Mouse (Mus musculus): ENCODE data around the gene Cep295.
A peak's percentile ranks its signal among the peaks of the same experiment; 100 is the strongest.

DNA sequence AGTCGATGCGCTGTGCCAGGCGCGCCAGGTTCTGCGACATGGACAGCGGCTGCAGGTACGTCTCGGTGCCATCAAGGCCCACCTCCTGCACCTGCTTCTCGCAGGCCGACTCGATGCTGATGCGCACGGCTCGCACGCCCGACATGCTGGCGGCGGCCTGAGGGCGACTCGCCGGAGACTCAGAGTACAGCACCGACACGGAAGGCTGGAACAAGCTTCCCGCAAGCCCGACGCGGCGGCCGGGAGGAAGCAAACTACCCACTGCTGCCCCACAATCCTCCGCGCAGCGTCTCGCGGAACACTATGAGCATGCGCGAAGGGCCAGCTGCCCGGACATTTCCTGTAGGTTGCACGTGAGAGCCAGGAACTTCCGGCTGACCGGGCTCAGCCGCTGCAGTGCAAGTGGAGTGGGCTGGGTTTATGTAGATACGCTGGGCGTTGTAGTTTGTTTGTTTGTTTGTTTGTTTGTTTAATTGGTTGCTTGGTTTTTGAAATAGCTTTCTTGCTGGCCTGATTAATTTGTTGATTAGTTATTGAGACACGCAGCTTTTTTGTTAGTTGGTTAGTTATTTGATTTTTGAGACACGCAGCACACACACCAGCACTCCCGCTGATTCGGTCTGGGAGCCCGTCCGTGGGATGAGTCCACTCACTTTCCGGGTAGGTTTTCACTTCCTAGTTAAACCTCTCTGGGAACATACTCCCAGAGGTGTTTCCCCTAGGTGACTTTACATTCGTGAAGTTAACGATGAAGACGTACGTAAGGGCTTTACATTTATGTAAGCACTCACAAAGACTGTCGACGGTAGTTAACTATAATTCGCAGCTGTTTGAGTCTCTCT is 77.7 kb downstream of the Cep295 start, which contains the start of gene Med17:
- TF ChIP-seq POLR2A (IDR thresholded peaks at IDR 0.05; ENCODE audit: insufficient read depth, low read length) (peak; percentile 76), CTCF (IDR thresholded peaks at IDR 0.05; ENCODE audit: low read depth, low read length) (no peak), EP300 (IDR thresholded peaks at IDR 0.05; ENCODE audit: insufficient read depth, low read depth, low read length) (peak; percentile 49; the same call in 1 of the 2 replicates)
